ENCODE assay signal across 19 mouse cellular contexts in the genomic region with DNA sequence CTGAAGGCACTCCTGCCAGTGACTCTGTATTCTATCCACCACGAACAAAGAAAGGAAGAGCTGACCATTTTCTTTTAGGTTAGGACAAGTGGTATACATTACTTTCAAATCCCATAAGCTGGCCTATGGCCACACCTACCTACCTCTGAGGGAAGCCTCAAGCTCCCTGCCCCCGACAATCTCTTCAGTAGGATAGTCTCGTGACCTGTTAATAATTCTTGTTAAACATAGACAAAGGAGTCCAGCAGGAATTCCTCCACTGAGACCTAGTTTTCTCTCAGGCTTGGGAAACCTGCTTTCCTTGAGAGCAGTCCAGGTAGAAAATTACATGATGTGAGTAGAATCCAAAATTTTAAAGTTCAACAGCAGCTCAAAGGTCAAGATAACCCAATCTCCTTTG.
DNase-seq lines count a peak whose midpoint lies in the region; ATAC-seq and TF ChIP-seq lines count a peak whose summit lies in the region.
"Had no signal": no experiment of that assay in that cellular context is flagged by ENCODE, and none has a peak within 500 bp of the region (broad histone marks: within the 10 kb centered on the region; RNA-seq: fewer than 3 reads in every experiment).

No protein-coding gene starts in this region.

- no peaks in the 10 kb centered on the region for H3K9me3 ChIP-seq in kidney, embryonic 15.5 days (replicated peaks)
- H3K9me3 ChIP-seq in kidney, postnatal 0 days (replicated peaks; ENCODE audit: low read length): no peaks in the 10 kb centered on the region
- no peaks in the 10 kb centered on the region for H3K9me3 ChIP-seq in midbrain, embryonic 14.5 days (ENCODE audit: control insufficient read depth, low read length)
- H3K9me3 ChIP-seq: embryonic facial prominence, embryonic 10.5 days; forebrain, embryonic 13.5 days; heart, embryonic 15.5 days; hindbrain, embryonic 10.5 days had no signal

- H3K4me2 ChIP-seq in kidney, embryonic 15.5 days: no peak overlapping the region
- H3K4me2 ChIP-seq in kidney, postnatal 0 days (ENCODE audit: low read length): no peak overlapping the region
- H3K4me2 ChIP-seq in midbrain, embryonic 14.5 days (ENCODE audit: low read length): no peak overlapping the region
- H3K4me2 ChIP-seq: forebrain, embryonic 13.5 days; heart, embryonic 11.5 days; heart, embryonic 15.5 days had no signal

- no peak overlapping the region for H3K4me3 ChIP-seq in kidney, embryonic 15.5 days (replicated peaks)
- H3K4me3 ChIP-seq in kidney, postnatal 0 days (replicated peaks; ENCODE audit: low read depth, low read length): no peak overlapping the region
- no peak overlapping the region for H3K4me3 ChIP-seq in midbrain, embryonic 14.5 days (replicated peaks; ENCODE audit: low read depth, low read length)
- H3K4me3 ChIP-seq: embryonic facial prominence, embryonic 10.5 days; forebrain, embryonic 13.5 days; heart, adult 2 months; heart, embryonic 15.5 days; hindbrain, embryonic 10.5 days had no signal

- H3K9ac ChIP-seq in kidney, embryonic 15.5 days: no peak overlapping the region
- no peak overlapping the region for H3K9ac ChIP-seq in kidney, postnatal 0 days (ENCODE audit: low read depth, low read length)
- H3K9ac ChIP-seq in midbrain, embryonic 14.5 days (replicated peaks; ENCODE audit: low read length): no peak overlapping the region
- H3K9ac ChIP-seq: forebrain, embryonic 13.5 days; forebrain, postnatal 0 days; heart, embryonic 15.5 days had no signal

- peaks cover 19% of the 10 kb centered on the region; the same call in 1 of the 2 replicates for H3K4me1 ChIP-seq in kidney, embryonic 15.5 days
- peaks cover 15% of the 10 kb centered on the region for H3K4me1 ChIP-seq in kidney, postnatal 0 days (replicated peaks; ENCODE audit: insufficient read depth, low read length)
- H3K4me1 ChIP-seq in midbrain, embryonic 14.5 days (ENCODE audit: control insufficient read depth, insufficient read depth, low read length): no peaks in the 10 kb centered on the region

- H3K36me3 ChIP-seq in kidney, embryonic 15.5 days: no peaks in the 10 kb centered on the region
- H3K36me3 ChIP-seq in kidney, postnatal 0 days (ENCODE audit: insufficient read depth, low read length): no peaks in the 10 kb centered on the region
- no peaks in the 10 kb centered on the region for H3K36me3 ChIP-seq in midbrain, embryonic 14.5 days (ENCODE audit: control insufficient read depth, insufficient read depth, low read length)
- H3K36me3 ChIP-seq: embryonic facial prominence, embryonic 10.5 days; heart, embryonic 15.5 days; hindbrain, embryonic 10.5 days had no signal

- H3K27ac ChIP-seq in kidney, embryonic 15.5 days: 0 out of 2 replicates have a peak overlapping the region, but pooled peaks have one; percentile 27
- H3K27ac ChIP-seq in kidney, postnatal 0 days: no peak overlapping the region
- no peak overlapping the region for H3K27ac ChIP-seq in midbrain, embryonic 14.5 days (replicated peaks; ENCODE audit: low read depth, low read length)
- H3K27ac ChIP-seq: embryonic facial prominence, embryonic 10.5 days; forebrain, embryonic 13.5 days; heart, adult 2 months; heart, embryonic 15.5 days; hindbrain, embryonic 10.5 days had no signal

- ATAC-seq in kidney, embryonic 15.5 days (replicated peaks; ENCODE audit: low FRiP score): 0 out of 2 replicates have a peak, but pooled peaks have one; percentile 40
- no peak for ATAC-seq in kidney, postnatal 0 days (replicated peaks; ENCODE audit: low FRiP score, low read depth)
- ATAC-seq in midbrain, embryonic 14.5 days (ENCODE audit: low FRiP score, low TSS enrichment): no peak
- ATAC-seq: forebrain, embryonic 13.5 days; forebrain, postnatal 0 days had no signal

- DNase-seq in kidney, adult 8-10 months: peak; percentile 32 to 57
- DNase-seq in kidney, postnatal 10 days: no peak
- peak; percentile 28 for DNase-seq in kidney, postnatal 0 days (ENCODE audit: low spot score)
- peak; percentile 64 for DNase-seq in yolk sac, embryonic 10.5 days (ENCODE audit: low spot score)
- DNase-seq in heart, postnatal 10 days: no peak
- DNase-seq in midbrain, embryonic 14.5 days: no peak
- DNase-seq: adrenal gland, adult 8-10 months; adrenal gland, postnatal 36 days; cerebellum, adult 2 months; cerebellum, postnatal 10 days; forebrain, postnatal 0 days; gastrocnemius, postnatal 14 days; heart, adult 2 months had no signal

- no peak for TF ChIP-seq CTCF in kidney, postnatal 0 days (IDR thresholded peaks at IDR 0.05; ENCODE audit: low read depth)

- WGBS in kidney, embryonic 15.5 days: 84% methylated on average over 3 of the region's 3 CpGs
- WGBS in kidney, postnatal 0 days: 60% methylated on average over 3 of the region's 3 CpGs
- 90% methylated on average over 3 of the region's 3 CpGs for WGBS in midbrain, embryonic 14.5 days

- intact Hi-C loops in heart, postnatal 10 days (cut with DNase I): no loop called here

- 0 out of 2 replicates have a peak, but pooled peaks cover 4% of the 10 kb centered on the region for H3K27me3 ChIP-seq in kidney, embryonic 15.5 days
- H3K27me3 ChIP-seq in kidney, postnatal 0 days (ENCODE audit: insufficient read depth, low read length): no peaks in the 10 kb centered on the region
- no peaks in the 10 kb centered on the region for H3K27me3 ChIP-seq in midbrain, embryonic 14.5 days (ENCODE audit: control insufficient read depth, insufficient read depth, low read length)
- H3K27me3 ChIP-seq: forebrain, embryonic 13.5 days; heart, embryonic 15.5 days had no signal

Comparison
In these comparisons a context has a peak if more than half of its experiments do, and no peak if none do; other contexts are left out.
1. DNase-seq: peak in kidney, adult 8-10 months (2 of 2), kidney, postnatal 0 days (single experiment) and yolk sac, embryonic 10.5 days (single experiment); none in kidney, postnatal 10 days (single experiment), heart, postnatal 10 days (0 of 2) and midbrain, embryonic 14.5 days (single experiment).